Mouse (Mus musculus) lung, adult 18-20 months (tissue): ENCODE measurements around the gene Gapdhs.
"Not testable (repeated sequence)": the region's sequence is repeated elsewhere in the genome, so short reads cannot be mapped to it uniquely, and the experiment has no call there.

ENCODE experiments used
- DNase-seq, 2 experiments: peaks; one replicate each; pipeline ENCODE4 v3.0.0; 2022; ENCODE audit warnings: mixed read lengths in 2 of 2

The Gapdhs gene

DNA sequence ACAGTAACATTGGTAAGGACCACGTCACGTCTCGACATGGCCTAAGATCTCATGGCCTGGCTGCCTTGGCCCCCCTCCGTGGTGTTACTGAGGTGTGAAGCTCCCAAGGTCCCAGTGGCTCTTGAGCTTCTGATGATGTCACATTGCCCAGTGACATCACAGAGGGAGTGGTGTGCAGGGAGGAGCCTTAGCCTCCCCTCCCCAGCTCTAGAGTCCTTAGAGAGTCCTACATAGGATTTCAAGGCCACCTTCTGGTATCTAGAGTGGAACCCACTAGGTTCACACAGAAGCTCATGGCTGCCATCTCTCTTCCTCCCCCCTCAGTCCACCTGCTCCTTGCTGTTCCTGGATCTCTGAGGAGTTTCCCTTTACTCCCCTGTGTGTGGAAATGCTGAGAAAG, at the start of gene Gapdhs:
TSS of gene Gapdhs (minus strand) at position 65 of the 400 bp plus-strand sequence.
- DNase-seq: not testable (repeated sequence)

DNA sequence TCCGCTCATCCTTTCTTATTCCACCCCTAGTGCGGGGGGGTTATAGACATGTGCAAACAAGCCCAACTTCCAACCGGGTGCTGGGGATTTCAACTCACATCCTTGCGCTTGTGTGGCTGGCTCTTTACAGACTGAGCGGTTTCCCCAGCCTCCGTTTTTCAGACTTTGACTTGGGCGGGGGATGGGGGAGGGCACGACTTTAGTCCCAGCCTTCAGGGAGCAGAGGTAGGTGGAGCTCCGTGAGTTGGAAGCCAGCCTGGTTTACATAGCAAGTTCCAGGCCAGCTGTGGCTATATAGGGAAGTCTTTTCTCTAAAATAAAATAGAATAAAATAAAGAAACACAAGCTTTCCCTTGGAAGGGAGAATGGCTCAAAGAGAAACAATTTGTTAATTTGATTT, 48.4 kb upstream of the Gapdhs start:
- DNase-seq: no peak

DNA sequence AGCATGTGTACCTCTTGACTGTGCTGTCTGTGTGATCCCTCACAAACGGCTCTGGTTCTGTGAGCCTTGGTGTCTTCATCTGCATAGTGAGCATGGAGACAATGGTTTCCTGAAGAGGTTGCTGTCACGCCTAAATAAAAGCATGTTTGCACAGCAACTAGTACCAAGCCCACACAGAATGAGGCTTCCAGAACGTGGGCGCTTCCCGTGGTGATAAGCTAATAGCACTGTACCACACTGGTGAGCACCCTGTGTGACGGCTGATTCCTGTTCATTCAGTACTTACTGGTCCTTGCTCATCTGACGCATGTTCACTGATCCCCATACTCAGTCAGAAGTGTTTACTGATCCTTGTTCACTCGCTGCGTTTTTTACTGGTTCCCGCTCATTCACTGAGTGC, 46.7 kb upstream of the Gapdhs start:
- DNase-seq: no peak

DNA sequence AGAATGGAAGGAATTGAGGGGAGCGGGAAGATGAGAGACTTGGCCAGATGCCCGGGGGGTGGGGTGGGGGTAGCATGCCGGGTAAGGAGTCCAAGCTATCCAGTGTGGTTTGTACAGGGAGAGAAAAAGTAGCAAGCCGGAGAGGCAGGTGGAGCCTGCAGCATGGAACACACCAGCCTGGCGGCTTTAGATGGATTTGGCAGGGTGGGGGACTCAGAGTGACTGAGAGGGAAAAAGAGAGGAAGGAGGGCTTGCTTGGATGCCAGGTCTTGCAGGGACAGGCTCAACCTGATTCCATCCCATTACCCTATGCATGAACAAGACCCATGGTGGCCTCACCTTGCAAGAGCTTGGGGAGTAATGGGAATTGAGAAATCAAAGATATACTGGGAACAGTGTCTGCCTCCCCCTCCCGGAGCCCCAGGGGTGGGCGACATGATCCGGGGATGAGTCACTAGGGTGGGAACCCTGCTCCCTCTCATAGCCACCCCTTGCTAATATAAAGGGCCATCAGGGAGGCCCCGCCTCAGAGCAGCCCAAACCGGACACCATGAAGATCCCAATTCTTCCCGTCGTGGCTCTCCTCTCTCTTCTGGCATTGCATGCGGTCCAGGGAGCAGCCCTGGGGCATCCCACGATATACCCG, 44.0 kb upstream of the Gapdhs start, which contains the start of gene Krtdap:
TSS of gene Krtdap (plus strand) at position 520 of the 646 bp plus-strand sequence.
- no peak for DNase-seq

DNA sequence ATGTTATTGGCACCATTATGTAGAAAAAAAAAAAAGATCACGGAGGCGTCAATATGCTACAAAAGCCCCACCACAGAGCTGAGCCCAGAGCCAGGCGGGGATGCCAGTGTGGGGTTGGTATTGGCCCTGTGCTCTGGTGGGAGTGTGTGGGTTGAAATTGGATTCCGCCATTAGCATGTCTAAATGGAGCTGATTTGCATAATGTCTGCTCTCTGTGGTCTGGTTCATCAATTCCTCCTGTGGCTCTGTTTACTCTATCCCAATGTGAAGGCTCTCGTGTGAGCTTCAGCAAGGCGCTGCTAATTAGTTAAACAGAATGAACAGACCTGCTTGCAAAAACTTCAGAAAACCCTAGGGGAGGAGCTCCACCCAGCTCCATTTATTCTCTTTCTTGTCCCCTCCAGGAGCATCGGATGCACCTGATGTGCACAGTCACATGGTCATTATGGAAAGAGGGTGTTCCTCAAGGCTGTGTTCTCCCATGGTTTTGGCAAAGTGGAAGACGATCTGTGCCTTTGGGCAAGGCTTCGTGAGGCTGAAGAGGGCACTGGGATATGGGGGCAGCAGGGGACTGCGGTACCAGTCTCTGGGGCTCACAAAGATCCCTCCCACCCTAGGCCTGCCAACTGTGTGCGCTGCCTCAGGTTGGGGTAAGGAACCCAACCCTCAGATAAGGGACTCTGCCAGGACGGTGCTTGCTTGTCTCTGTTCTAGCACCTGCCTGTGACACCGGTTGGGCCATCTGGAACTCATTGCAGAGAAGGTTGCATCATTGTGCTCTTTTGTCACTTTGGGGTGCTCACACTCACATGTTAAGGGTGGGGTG, 42.5 kb upstream of the Gapdhs start:
- DNase-seq: no peak

DNA sequence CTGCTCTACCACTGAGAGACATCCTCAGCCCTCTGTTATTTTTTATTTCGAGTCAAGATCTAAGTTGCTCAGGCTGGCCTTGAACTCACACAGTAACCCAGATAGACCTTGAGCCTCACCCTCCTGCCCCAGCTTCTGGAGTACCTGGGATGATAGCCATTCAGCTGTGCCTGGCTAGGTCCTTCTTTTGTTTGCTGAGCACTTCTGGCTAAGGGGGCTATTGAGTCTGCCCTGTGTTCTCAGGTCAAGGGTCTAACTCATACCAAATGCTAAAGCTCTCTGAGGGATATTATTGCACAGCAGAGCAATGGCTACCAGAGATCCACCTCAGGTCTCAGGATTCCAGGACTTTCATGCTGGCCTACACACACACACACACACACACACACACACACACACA, 41.7 kb upstream of the Gapdhs start:
- peak; percentile 32 to 61 for DNase-seq

DNA sequence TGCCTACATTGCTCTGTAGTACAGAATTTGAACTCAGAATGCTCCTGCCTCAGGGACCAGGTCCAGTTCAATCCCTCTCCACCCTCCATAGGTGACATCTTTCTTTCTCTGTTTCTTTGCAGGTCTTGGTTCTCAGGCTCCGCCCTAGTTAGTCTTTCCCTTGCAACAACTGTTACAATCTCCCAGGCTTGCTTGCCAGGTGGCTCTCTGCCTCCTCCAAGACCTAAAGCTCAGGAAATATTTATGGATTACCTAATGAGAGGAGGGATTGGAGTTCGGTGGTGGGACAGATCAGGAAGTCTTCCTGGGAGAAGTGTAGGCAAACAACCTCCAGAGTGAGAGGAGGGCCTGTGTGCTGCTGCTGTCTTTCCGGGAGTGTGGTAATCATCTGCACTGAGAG, 39.2 kb upstream of the Gapdhs start:
- peak in 1 of 2 experiments; percentile 13 for DNase-seq

DNA sequence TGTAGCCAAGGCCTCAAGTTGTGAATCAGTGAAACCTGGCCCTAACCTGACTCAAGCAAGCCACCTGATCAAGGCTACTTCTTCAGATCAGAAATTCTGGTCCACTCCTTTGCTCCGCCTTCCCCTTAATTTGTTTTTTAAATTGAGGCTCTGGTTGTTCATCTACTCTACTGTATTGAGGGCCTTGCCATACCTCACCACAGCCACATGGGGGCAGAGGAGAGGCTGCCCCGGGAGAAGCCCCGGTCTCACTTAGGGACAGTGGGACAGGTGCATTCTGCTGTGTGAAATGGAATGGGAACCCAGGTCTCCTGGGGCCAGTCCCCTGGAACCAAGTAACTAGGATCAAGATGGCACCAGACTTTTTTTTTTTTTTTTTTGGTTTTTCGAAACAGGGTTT, 38.3 kb upstream of the Gapdhs start:
- DNase-seq: no peak

DNA sequence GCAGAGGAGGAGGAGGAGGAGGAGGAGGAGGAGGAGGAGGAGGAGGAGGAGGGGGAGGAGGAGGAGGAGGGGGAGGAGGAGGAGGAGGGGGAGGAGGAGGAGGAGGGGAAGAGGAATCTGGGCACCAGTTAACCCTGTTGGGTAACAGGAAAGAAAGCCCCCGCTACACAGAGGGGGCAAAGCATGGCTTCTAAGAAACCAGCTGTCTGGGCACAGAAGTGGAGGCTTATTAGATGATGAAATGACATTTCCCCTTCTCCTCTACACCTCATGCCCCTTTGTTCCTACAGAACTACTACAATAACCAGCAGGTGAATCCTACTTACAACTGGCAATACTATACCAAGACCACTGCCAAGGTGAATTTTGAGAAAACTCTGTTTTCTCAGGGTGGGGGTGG, 34.4 kb upstream of the Gapdhs start:
- no peak for DNase-seq

DNA sequence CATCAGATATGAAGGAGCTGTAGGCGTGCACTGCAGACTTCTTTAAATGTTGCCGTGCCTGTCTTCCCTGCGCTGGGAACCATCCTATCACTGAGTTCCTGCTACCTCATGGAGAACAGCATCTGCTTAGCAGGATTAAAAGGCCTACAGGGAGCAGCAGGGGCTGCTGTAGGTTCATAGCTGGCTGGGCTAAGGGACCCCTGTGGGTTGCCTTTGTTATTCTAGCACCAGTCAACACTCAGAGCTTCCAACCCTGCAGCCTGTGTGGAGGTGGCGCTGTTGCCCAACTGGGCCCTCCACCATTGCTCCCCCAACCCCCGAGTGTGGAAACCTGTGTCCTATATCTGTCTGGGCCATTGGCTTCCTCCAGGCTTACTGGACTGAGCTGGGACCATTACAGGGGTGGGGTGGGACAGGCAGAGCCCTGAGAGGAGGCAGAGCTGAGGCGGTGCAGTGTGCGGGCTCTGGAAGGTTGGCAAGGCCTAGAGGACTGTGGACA, 33.6 kb upstream of the Gapdhs start:
- no peak for DNase-seq

DNA sequence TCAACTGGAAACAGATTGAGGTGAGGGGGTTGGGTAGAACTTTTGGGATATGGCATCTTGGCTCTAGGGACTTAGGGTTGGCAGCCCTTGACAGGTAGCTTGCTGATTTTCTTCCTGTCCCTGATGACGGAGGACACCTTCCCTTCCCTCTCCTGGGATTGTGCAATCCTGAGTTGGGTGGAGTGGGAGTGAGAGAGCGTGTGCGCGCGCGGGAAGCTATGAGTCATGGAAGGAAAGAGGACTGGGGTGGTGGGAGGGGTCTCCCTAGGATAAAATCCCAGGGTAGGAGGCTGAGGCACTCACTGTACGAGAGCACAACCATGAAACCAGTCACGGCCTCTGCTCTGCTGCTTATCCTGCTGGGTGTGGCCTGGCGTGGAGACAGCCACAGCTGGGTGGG, 32.6 kb upstream of the Gapdhs start:
- peak; percentile 45 to 47 for DNase-seq

DNA sequence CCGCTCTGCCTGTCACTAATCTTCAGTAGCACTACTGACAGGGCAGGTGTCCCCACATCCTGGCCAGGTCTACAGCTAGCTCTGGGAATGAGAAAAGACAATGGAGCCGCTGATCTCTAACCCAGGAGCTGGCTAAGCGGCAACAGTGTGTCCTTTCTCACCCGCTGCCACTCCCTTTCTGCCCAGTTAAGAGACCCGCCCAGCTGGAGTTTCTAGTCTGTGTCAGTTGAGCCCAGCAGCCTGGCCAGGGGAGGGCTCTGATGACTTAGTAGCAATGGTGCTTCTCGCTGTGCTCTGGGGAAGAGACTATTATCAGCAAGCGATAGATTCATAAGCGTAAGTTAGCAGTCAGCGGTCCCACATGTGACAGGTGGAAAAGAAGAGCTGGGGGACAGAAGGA, 25.8 kb upstream of the Gapdhs start:
- DNase-seq: peak in 1 of 2 experiments; percentile 47

DNA sequence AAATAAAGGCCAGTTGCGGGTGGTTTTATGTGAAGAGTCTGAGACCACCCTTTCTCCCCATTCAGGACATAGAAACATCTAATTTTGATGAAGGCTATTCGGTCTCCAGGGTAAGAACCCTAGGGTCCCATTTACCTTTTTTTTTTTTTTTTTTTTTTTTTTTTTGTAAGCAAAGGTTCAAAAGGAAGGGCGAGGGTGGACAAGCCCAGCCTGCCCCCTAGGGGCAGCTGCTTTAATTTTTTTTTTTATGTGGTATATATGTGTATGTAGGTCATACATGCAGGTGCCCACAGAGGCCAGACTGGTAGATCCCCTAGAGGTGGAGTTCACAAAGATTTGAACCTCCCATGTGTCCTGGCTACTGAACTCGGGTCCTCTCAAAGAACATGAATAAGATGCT, 22.9 kb upstream of the Gapdhs start:
- no peak for DNase-seq

DNA sequence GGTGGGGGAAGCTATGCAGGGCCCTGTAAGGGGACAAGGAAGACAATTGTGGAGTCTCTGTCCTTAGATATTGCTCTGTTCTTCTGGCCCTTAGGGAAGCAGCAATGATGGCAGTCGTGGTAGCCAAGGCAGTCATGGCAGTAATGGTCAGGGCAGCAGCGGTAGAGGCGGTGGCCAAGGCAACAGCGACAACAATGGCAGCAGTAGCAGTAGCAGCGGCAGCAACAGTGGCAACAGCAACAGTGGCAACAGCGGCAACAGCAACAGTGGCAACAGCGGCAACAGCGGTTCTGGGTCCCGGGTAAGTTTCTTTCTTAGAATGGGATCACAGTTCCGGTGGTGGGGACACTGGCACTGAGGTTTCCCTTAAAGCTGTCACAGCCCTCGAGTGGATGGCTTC, 21.7 kb upstream of the Gapdhs start:
- DNase-seq: no peak

DNA sequence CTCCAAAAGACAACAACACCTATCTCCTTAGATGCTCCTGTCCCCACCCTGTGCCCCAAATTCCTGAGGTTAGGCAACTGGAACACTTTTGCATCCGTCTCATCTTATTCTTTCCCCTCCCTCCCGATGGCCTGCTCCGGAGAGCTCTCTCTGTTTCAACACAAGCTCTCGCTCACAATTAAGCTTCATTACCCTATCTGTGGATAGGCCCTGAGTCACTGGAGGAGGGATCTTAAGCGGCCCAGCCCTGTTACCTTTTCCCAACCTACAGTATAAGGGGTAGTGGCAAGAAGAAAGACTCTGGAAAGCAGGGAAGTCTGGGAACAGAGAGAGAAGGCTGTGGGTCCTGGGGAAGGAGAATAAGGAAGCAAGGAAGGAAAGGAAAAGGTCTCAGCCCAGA, 20.0 kb upstream of the Gapdhs start, which contains the start of gene Dmkn:
TSS of gene Dmkn (plus strand) at position 301 of the 400 bp plus-strand sequence.
- DNase-seq: no peak

DNA sequence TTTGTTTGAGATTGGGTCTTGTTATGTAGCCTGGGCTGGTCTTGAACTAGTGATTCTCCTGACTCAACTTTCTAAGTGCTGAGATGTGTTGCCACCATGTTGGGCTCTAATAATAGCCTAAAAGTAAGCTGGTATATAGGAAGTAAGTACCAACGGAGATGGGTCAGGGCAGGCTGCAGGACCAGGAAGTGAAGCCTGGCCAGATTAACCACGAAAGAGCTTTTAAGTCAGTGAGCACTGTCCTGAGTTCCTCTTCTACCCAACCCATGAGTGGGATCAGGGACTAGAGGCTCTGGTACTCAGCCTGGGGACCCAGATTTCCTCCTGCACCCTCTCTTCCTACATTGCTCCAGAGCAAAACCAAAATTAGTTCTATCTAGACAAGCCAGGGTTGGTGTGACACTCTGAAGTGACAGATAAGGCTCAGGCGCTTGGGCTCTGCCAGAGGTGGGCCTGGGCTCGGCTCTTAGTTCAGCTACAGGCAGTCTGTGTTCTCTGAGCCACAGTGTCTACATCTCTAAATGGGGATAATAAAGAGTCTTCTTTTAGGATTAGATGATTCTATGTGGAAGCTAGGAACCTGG, 18.4 kb upstream of the Gapdhs start:
- DNase-seq: no peak

DNA sequence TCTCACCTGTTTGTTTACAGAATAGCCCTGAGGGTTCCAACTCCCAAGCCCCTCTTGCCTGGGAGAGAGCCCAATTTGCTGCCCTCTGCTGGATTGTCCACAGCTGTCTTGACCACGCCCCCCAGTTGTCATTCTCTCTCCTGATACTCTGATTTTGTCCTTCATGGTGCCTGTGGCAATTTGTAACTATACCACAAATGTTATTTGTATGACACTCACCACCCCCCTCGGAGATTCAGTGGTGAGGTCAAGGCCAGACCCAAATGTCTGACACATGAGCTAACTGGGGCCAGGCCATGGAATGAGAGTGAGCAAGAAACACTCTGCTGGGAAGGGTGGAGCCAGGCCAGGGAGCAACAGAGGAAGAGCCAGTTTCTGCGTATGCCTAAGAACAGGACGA, 15.4 kb upstream of the Gapdhs start:
- no peak for DNase-seq

DNA sequence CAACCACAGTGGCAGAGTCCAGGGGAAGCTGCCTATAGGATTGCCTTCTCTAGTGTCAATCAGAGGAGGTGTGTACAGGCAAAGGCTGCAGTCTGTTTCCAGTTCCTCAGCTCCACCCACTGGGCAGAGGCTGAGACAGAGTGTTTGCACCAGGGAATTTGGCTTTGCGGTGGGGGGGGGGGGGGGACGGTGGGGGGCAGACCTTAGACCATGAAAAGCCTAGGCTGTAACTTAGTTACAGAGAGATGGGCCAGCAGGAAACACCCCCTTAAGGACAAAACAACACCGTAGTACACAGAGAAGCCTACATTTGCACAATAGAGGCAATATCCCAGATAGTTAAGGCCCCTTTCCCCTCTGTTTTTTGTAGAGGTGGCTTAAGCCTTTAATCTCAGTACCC, 13.5 kb upstream of the Gapdhs start:
- no peak for DNase-seq

DNA sequence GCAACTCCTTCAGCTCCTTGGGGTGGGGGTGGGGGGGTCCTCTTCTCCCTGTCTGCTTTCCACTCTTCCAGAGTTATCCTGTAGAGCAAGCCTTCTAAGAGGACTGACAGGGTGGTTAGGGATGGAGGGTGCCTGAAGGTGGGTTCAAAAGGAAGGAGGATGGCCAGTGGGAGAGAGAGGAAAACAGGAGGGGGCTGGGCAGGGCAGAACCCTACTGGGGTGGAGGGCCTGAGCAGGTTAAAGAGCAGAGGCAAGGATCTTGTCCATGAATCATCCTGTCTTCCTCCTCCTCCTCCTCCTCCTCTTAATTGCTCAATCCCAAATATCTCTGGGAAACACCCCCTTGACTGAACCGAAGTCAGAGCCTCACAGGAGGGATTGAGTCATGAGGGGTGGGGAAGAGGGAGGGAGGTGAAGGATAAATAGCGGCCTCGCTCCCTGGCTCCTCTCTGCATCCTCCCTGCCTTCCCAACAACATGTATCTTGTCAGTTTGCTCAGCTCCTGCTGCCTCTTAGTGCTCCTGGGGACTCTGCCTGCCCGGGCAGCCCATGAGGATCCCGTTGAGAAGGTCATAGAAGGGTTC, 7.7 kb upstream of the Gapdhs start, which contains the start of gene Sbsn:
TSS of gene Sbsn (plus strand) at position 386 of the 584 bp plus-strand sequence.
- DNase-seq: no peak

DNA sequence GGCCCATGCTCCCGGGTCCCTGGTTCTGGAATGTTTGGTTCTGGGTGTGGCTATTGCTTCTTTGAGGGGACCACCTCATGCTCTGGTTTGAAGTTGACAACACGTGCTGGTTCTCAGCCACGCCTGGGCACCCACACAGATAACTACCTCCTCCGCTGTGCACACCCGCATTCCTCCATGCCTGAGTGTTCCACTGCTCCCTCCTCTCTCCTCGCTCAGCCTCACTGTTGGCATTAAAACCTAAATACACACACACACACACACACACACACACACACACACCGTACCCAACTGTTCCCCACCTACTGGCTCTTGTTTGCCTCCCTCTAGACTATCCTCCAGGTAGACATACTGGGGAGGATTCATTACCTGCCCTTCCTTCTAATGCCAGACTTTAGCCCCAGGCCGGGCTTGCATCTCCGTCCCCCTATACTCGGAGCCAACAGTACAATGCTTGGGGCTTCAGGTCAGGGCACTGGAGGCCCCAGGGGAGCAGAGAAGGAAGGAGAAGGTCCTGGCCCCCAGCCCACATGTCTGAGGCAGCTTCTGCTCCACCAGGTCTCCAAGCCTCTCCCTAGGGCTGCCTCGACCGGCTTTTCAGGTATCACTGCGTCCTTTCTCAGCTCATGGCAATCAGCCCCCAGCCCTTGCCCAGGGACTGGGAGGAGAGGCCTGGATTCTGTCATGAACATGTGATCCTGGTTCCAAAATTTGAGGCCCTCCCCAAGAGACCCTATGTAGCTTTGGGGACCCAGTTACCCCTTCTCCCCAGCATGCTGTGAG, 6.5 kb upstream of the Gapdhs start:
- DNase-seq: peak in 1 of 2 experiments; percentile 22

DNA sequence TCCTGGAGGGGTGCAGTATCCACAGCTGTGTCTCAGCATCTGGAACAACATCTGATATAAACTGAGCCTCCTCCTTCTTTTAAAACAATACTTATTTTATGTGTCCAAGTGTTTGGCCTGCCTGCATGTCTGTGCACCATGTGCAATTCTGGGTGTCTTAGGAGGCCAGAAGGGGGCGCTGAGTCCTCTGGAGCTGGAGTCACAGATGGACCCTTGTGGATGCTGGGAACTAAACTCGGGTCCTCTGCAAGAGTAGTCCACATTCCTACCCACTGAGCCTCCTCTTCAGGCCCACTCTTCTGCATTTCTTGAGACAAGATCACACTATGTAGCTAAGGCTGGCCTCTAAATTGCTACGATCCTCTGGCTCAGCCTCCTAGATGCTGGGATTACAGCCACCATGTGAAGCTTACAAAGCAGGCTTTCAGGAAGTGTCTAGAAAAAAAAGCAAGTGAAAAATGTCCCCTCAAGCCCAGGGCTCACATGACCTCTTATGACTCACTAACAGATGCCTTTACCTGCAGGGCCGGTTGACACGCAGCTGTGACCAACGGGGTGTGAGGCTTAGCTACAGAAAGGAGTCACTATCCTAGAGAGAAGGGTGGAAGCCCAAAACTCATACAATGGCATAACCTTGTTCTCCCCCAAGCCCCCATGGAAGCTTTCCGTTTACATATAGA, 4.2 kb upstream of the Gapdhs start:
- DNase-seq: no peak
